Mouse (Mus musculus) cortical plate, adult 2 months (tissue): ENCODE results near the gene Dock10. TPM values are rescaled to one million over a fixed set of nuclear protein-coding genes. Genes with fewer than 3 reads are reported as not detected.

Experiments used
- H3K27ac ChIP-seq: fragments of 200-500 bp; 2 replicates; pipeline ENCODE4 v1.5.1; 2012; ENCODE audit warnings: low read length, control low read depth, inconsistent platforms; ENCODE audit not compliant: insufficient read depth
- H3K4me1 ChIP-seq: fragments of 200-500 bp; 2 replicates; pipeline ENCODE4 v1.6.1; 2011; ENCODE audit warnings: low read length; ENCODE audit not compliant: control insufficient read depth, insufficient read depth
- H3K4me3 ChIP-seq: fragments of 200-500 bp; 2 replicates; pipeline ENCODE4 v1.5.1; 2011; ENCODE audit warnings: mild to moderate bottlenecking, low read length, control low read depth; ENCODE audit not compliant: insufficient read depth
- CTCF ChIP-seq: fragments of 200-500 bp; IDR thresholded peaks from 2 replicates; pipeline ENCODE4 v1.5.1; 2011; ENCODE audit warnings: mild to moderate bottlenecking, control low read depth, low read length; ENCODE audit not compliant: insufficient read depth; ENCODE audit errors: extremely low read depth
- POLR2A ChIP-seq: fragments of 200-500 bp; IDR thresholded peaks from 2 replicates; pipeline ENCODE4 v1.6.1; 2011; ENCODE audit warnings: mild to moderate bottlenecking, low read length, control low read depth; ENCODE audit not compliant: insufficient read depth; ENCODE audit errors: extremely low read depth
- polyA plus RNA-seq: library from polyadenylated mRNA; depleted of rRNA; stranded (reverse); fragments of >200 nt; gene quantifications from 2 replicates; pipeline ENCODE4 v1.2.3, GENCODE M21; 2012

Dock10 gene
- polyA plus RNA-seq, 1 experiment, result 23.3 TPM

GRCm38 (mm10) chr1:80603081-80603480, 155.2 kb downstream of the Dock10 start:
- TF ChIP-seq POLR2A, result no peak
- no peak for TF ChIP-seq CTCF
- Histone ChIP-seq H3K4me1 (peaks cover 2% of the 10 kb centered on the region; the same call in 1 of the 2 replicates), H3K27ac (no peak overlapping the region), H3K4me3 (no peak overlapping the region)

DNA sequence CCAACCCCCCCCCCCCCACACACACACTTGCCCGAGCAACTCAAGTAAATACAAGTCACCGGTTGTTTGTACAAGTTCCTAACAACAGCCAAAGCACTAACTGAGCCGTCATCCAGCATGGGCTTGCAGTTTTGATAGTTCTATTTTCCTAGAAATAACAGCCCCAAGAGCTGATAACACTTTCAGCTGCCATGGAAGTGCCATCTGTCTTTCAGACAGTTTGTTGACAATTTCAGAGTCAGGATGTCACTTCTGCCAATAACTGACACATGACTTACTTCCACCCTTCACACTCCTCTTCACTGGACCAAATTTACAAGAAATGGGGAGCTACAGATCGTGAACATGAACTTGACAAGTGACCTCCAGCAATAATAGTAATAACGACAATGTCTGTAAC, 175.0 kb downstream of the Dock10 start:
- Histone ChIP-seq H3K4me3 (no peak overlapping the region), H3K4me1 (no peaks in the 10 kb centered on the region), H3K27ac (no peak overlapping the region)
- TF ChIP-seq CTCF (no peak), POLR2A (no peak)

DNA sequence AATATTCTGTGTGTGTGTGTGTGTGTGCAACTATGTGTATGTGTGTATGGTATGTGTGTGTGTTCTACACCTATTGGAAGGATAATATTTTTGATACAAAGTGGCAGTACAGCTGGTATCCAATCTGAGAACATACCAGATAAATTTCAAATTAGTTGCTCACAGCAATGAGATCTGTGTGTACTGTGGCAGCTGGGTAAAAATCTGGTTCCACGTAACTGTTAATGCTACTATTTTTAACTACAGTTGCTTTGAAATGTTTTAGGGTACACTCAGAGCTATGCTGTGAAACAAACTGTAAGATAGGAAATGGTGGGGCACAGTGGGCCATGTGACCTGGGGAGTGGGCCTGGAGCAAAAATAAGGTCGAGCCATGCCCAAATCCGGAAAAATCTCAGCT, 176.1 kb downstream of the Dock10 start:
- H3K27ac ChIP-seq, result no peak overlapping the region
- no peak overlapping the region for H3K4me3 ChIP-seq
- TF ChIP-seq POLR2A (no peak), CTCF (no peak)
- no peaks in the 10 kb centered on the region for H3K4me1 ChIP-seq

GRCm38 (mm10) chr1:80576898-80577297, 181.4 kb downstream of the Dock10 start:
- Histone ChIP-seq H3K27ac (no peak overlapping the region), H3K4me3 (no peak overlapping the region), H3K4me1 (no peaks in the 10 kb centered on the region)
- TF ChIP-seq POLR2A (no peak), CTCF (0 out of 2 replicates have a peak, but pooled peaks have one; percentile 10)

GRCm38 (mm10) chr1:80556446-80556845, 201.9 kb downstream of the Dock10 start:
- H3K4me3 ChIP-seq, result no peak overlapping the region
- TF ChIP-seq CTCF (no peak), POLR2A (no peak)

GRCm38 (mm10) chr1:80541522-80541921, 216.8 kb downstream of the Dock10 start:
- TF ChIP-seq CTCF (no peak), POLR2A (no peak)
- Histone ChIP-seq H3K4me1 (no peaks in the 10 kb centered on the region), H3K27ac (no peak overlapping the region), H3K4me3 (no peak overlapping the region)

More at GRCm38 (mm10) chr1:80556446-80556845, 201.9 kb downstream of the Dock10 start:
- H3K4me1 ChIP-seq, result no peaks in the 10 kb centered on the region
- H3K27ac ChIP-seq, result no peak overlapping the region

DNA sequence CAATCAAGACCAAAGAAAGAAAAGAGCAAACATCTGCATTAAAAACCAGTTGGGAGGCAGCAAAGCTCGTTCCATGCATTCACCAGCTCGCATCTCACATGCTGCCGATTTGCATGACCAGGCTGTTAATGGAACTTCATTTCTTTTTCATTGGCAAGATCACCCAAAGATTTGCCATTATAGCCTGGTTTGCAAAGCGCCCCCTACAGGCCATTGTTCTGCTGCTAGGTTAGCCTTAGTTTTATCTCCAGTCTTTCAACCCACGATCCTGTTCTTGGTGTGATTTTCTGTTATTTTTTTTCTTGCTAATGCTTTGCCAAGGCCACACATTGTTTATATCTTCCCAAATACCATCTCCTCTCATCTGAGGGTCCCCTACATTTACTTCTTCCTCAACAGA, 236.1 kb downstream of the Dock10 start:
- Histone ChIP-seq H3K4me3 (no peak overlapping the region), H3K27ac (no peak overlapping the region), H3K4me1 (no peaks in the 10 kb centered on the region)
- no peak for TF ChIP-seq POLR2A
- no peak for TF ChIP-seq CTCF

GRCm38 (mm10) chr1:80520456-80520855, 237.9 kb downstream of the Dock10 start:
- Histone ChIP-seq H3K4me3 (no peak overlapping the region), H3K4me1 (no peaks in the 10 kb centered on the region), H3K27ac (no peak overlapping the region)
- TF ChIP-seq CTCF (no peak), POLR2A (no peak)

- TF ChIP-seq CTCF (no peak), POLR2A (no peak)
- Histone ChIP-seq H3K4me3 (no peak overlapping the region), H3K4me1 (no peaks in the 10 kb centered on the region), H3K27ac (no peak overlapping the region)
Observed at GRCm38 (mm10) chr1:80519893-80520292, 238.4 kb downstream of the Dock10 start.

DNA sequence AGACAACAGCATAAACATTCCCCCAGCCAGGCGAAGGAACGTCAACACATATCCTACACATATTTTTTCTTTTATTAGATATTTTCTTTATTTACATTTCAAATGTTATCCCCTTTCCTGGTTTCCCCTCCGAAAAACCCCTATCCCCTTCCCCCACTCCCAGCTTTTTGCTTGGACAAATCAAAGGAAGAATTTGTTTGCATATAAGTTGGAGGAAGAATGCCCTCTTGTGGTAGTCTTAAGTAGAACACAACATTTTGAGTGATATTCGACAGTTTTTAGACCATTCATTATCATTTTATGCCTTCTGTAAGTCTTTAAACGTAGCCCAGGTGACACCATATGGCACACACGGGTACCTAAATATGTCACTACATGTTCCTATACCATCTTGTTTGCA, 242.5 kb downstream of the Dock10 start:
- Histone ChIP-seq H3K4me3 (no peak overlapping the region), H3K4me1 (no peaks in the 10 kb centered on the region), H3K27ac (no peak overlapping the region)
- no peak for TF ChIP-seq CTCF
- no peak for TF ChIP-seq POLR2A
